Mouse (Mus musculus) liver, adult 2 months (tissue): Measurements from ENCODE around the gene Tspan33.

Experiments used
- CTCF ChIP-seq: fragments of 200-500 bp; IDR thresholded peaks from 2 replicates; pipeline ENCODE4 v1.5.1; 2011; ENCODE audit warnings: low read depth, low read length, control low read depth
- POLR2A ChIP-seq: fragments of 200-500 bp; IDR thresholded peaks from 2 replicates; pipeline ENCODE4 v1.6.1; 2011; ENCODE audit warnings: low read length, control low read depth; ENCODE audit not compliant: insufficient read depth; ENCODE audit errors: extremely low read depth

GRCm38 (mm10) chr6:29704143-29704542 is 10.1 kb downstream of the Tspan33 start:
- TF ChIP-seq CTCF (no peak), POLR2A (no peak)
